Mouse (Mus musculus): ENCODE data around the gene Acvr1b. TPM values are rescaled to one million over a fixed set of nuclear protein-coding genes. Genes with fewer than 3 reads are reported as not detected.

Acvr1b gene
- polyA plus RNA-seq, 1 experiment from 2014 or later: 5.8 TPM

DNA sequence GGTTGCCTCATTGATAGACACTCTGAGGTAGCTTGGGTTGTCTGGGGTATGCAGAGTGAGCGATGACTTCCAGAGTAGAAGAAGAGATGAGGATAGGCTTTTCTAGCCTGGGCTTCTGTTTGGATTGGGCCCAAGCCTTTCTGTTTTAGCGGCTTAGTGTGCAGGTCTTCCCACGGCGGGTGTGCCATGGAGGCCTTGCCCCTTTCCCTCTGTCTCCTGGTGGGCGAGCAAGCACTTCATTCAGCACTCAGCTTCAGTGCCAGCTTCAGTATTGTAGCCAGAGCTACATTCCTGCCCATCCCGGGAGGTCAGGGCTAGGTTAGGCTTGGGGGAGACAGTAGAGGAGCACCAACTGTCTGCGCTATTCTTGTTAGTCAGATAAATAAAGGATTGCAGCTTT is 18.8 kb downstream of the Acvr1b start:
- H3K36me3 ChIP-seq (ENCODE audit: insufficient read depth, low read length): 0 out of 2 replicates have a peak, but pooled peaks cover 7% of the 10 kb centered on the region
- WGBS: 85% methylated on average over 7 of the region's 7 CpGs
- H3K4me1 ChIP-seq (replicated peaks; ENCODE audit: insufficient read depth, low read length): peaks cover 30% of the 10 kb centered on the region
- H3K27ac ChIP-seq: no peak overlapping the region
- DNase-seq (ENCODE audit: low spot score) (no peak), ATAC-seq (replicated peaks; ENCODE audit: low FRiP score, low read depth) (no peak)
- no peak overlapping the region for H3K4me2 ChIP-seq (ENCODE audit: low read length)
- H3K27me3 ChIP-seq (ENCODE audit: insufficient read depth, low read length): no peaks in the 10 kb centered on the region
- TF ChIP-seq CTCF (IDR thresholded peaks at IDR 0.05; ENCODE audit: low read depth): no peak
- no peaks in the 10 kb centered on the region for H3K9me3 ChIP-seq (replicated peaks; ENCODE audit: low read length)
- no peak overlapping the region for H3K4me3 ChIP-seq (replicated peaks; ENCODE audit: low read depth, low read length)
- H3K9ac ChIP-seq (ENCODE audit: low read depth, low read length): no peak overlapping the region

DNA sequence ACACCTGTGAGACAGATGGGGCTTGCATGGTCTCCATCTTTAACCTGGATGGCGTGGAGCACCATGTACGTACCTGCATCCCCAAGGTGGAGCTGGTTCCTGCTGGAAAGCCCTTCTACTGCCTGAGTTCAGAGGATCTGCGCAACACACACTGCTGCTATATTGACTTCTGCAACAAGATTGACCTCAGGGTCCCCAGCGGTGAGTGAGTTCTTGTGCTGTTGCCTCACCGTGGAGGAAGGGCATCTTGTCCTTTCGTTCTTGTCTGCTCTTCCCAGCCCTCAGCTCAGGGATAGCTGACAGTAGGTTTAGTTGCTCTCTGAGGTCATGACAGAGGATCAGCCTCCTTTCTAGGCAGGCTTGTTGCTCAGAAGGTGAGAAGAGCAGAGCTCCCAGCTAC is 20.1 kb downstream of the Acvr1b start:
- Histone ChIP-seq H3K9ac (ENCODE audit: low read depth, low read length) (no peak overlapping the region), H3K4me2 (ENCODE audit: low read length) (no peak overlapping the region), H3K9me3 (replicated peaks; ENCODE audit: low read length) (no peaks in the 10 kb centered on the region), H3K36me3 (ENCODE audit: insufficient read depth, low read length) (0 out of 2 replicates have a peak, but pooled peaks cover 7% of the 10 kb centered on the region), H3K4me1 (replicated peaks; ENCODE audit: insufficient read depth, low read length) (peaks cover 33% of the 10 kb centered on the region), H3K27ac (peak overlapping the region; percentile 80), H3K27me3 (ENCODE audit: insufficient read depth, low read length) (no peaks in the 10 kb centered on the region), H3K4me3 (replicated peaks; ENCODE audit: low read depth, low read length) (no peak overlapping the region)
- DNase-seq (ENCODE audit: low spot score) (no peak), ATAC-seq (replicated peaks; ENCODE audit: low FRiP score, low read depth) (no peak)
- TF ChIP-seq CTCF (IDR thresholded peaks at IDR 0.05; ENCODE audit: low read depth): no peak
- 81% methylated on average over 6 of the region's 6 CpGs for WGBS

DNA sequence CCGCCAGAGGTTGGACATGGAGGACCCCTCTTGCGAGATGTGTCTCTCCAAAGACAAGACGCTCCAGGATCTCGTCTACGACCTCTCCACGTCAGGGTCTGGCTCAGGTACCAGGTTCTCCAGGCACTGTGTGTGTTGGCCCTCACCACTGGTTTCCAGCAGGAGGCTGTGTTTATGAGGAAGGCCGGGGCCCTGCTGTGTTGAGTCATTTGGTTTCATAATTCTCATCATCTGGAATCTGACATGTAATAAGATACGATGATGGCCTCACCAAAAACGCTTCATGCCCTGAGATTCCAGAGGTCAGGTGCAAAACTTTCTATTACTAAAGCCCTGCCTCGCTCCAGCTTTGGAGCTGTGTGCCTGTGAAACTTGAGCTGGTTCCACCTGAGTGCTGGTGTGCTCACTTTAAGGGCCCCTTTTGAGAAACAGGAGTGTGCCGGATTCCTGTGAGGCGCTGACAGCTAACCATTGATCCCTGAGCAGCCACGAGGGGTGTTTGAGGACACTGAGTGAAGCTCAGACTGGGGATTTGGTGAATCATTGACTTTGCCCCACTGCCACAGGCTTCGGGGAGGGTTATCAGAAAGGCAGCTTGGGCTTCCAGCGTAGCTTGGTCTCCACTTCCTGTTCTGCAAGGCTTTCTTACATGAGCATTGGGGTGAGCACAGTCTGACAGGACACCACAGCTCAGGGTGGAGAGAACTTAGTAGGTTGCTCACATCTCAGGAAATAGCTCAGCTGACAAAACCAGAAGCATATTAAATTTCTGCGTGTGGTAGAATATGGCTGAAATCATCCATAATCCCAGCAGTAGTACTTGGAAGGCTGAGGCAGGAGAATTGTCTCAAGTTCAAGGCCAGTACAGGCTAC is 21.3 kb downstream of the Acvr1b start:
- 58% methylated on average over 16 of the region's 16 CpGs for WGBS
- Histone ChIP-seq H3K9me3 (replicated peaks; ENCODE audit: low read length) (no peaks in the 10 kb centered on the region), H3K4me2 (ENCODE audit: low read length) (no peak overlapping the region), H3K9ac (ENCODE audit: low read depth, low read length) (no peak overlapping the region), H3K27ac (peak overlapping the region; percentile 80), H3K4me3 (replicated peaks; ENCODE audit: low read depth, low read length) (no peak overlapping the region), H3K36me3 (ENCODE audit: insufficient read depth, low read length) (peaks cover 13% of the 10 kb centered on the region; the same call in 1 of the 2 replicates), H3K27me3 (ENCODE audit: insufficient read depth, low read length) (no peaks in the 10 kb centered on the region), H3K4me1 (replicated peaks; ENCODE audit: insufficient read depth, low read length) (peaks cover 27% of the 10 kb centered on the region)
- DNase-seq (ENCODE audit: low spot score) (peak; percentile 70), ATAC-seq (replicated peaks; ENCODE audit: low FRiP score, low read depth) (peak; percentile 76)
- TF ChIP-seq CTCF (IDR thresholded peaks at IDR 0.05; ENCODE audit: low read depth): no peak; the same call in 1 of the 2 replicates

DNA sequence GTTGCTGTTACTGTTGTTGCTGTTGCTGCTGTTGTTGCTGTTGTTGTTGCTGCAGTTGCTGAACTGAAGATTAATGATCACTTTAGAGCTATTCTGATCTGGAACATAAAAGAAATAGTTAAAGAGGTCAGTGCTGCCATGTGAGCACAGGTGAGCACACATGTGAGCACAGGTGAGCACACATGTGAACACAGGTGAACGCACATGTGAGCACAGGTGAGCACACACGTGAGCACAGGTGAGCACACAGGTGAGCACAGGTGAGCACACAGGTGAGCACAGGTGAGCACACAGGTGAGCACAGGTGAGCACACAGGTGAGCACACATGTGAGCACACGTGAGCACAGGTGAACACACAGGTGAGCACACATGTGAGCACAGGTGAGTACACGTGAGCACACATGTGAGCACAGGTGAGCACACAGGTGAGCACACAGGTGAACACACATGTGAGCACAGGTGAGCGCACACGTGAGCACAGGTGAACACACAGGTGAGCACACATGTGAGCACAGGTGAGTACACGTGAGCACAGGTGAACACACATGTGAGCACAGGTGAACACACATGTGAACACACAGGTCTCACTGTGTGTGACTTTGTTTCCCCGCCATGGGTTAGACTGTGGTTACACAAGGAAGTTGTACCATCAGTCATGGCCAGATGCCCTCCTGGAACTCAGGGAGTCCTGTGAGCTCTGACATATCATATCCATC is 22.4 kb downstream of the Acvr1b start:
- WGBS: 90% methylated on average over 8 of the region's 8 CpGs
- Histone ChIP-seq H3K9me3 (replicated peaks; ENCODE audit: low read length) (no peaks in the 10 kb centered on the region), H3K4me2 (ENCODE audit: low read length) (no peak overlapping the region), H3K4me1 (replicated peaks; ENCODE audit: insufficient read depth, low read length) (peaks cover 25% of the 10 kb centered on the region), H3K36me3 (ENCODE audit: insufficient read depth, low read length) (peaks cover 22% of the 10 kb centered on the region), H3K27me3 (ENCODE audit: insufficient read depth, low read length) (no peaks in the 10 kb centered on the region), H3K9ac (ENCODE audit: low read depth, low read length) (no peak overlapping the region), H3K4me3 (replicated peaks; ENCODE audit: low read depth, low read length) (no peak overlapping the region), H3K27ac (peak overlapping the region; percentile 77)
- ATAC-seq (replicated peaks; ENCODE audit: low FRiP score, low read depth): no peak
- TF ChIP-seq CTCF (IDR thresholded peaks at IDR 0.05; ENCODE audit: low read depth): no peak
- no peak for DNase-seq (ENCODE audit: low spot score)

DNA sequence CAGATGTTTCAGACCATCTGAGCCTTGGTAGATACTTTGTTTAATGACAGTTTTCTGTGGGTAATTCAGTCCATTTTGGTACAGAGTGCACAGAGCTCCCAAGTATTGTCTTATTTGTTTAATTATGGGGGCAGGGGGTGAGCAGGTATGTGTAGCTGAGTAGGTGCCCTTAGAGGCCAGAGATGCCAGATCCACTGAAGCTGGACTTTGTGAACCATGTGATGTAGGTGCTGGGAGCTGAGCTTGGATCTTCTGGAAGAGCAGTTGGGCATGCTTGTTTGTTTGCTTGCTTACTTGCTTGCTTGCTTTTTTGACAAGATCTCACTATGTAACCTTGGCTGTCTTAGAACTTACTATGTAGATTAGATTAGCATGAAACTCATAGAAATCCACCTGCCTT is 23.1 kb downstream of the Acvr1b start:
- ATAC-seq (replicated peaks; ENCODE audit: low FRiP score, low read depth) (no peak), DNase-seq (ENCODE audit: low spot score) (no peak)
- Histone ChIP-seq H3K36me3 (ENCODE audit: insufficient read depth, low read length) (peaks cover 27% of the 10 kb centered on the region), H3K9ac (ENCODE audit: low read depth, low read length) (no peak overlapping the region), H3K4me1 (replicated peaks; ENCODE audit: insufficient read depth, low read length) (peaks cover 18% of the 10 kb centered on the region), H3K4me3 (replicated peaks; ENCODE audit: low read depth, low read length) (no peak overlapping the region), H3K4me2 (ENCODE audit: low read length) (no peak overlapping the region), H3K9me3 (replicated peaks; ENCODE audit: low read length) (no peaks in the 10 kb centered on the region), H3K27ac (peak overlapping the region; percentile 77), H3K27me3 (ENCODE audit: insufficient read depth, low read length) (no peaks in the 10 kb centered on the region)
- no peak for TF ChIP-seq CTCF (IDR thresholded peaks at IDR 0.05; ENCODE audit: low read depth)

DNA sequence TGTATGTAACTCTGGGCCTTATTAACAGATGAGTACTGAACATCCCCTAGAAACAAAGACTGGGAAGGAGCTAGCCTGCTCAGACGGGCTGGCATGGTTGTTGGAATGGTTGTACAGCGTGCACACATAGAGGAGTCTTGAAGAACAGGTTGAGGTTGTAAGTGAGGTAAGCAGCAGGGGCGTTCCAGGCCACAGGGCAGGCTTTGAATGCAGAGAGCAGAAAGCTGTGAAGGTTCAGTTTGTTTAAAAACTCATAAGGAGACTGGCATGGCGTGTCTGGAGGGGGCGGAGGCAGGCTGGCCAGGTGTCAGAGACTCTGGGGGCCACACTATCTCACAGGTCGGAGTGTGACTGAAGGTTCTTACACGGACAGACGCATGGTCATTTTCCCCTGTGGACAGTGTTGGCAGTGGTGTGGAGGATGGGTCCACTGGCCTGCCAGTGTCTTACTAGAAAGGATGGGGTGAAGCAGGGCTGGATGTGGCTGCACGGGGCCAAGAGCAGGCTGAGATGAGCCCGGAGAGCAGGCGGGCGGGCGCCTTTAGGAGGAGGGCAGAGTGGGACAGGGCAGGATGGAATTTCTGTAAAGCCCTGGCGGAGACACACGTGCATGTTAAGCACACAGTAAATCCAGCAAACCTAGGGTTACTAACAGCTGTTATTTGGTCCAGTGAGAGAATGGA is 23.8 kb downstream of the Acvr1b start:
- ATAC-seq (replicated peaks; ENCODE audit: low FRiP score, low read depth) (0 out of 2 replicates have a peak, but pooled peaks have one; percentile 19), DNase-seq (ENCODE audit: low spot score) (no peak)
- peak overlapping the region; percentile 77 for H3K27ac ChIP-seq
- peaks cover 15% of the 10 kb centered on the region for H3K4me1 ChIP-seq (replicated peaks; ENCODE audit: insufficient read depth, low read length)
- no peak overlapping the region for H3K4me3 ChIP-seq (replicated peaks; ENCODE audit: low read depth, low read length)
- H3K4me2 ChIP-seq (ENCODE audit: low read length): no peak overlapping the region
- WGBS: 69% methylated on average over 15 of the region's 15 CpGs
- H3K9ac ChIP-seq (ENCODE audit: low read depth, low read length): no peak overlapping the region
- no peak for TF ChIP-seq CTCF (IDR thresholded peaks at IDR 0.05; ENCODE audit: low read depth)
- H3K27me3 ChIP-seq (ENCODE audit: insufficient read depth, low read length): no peaks in the 10 kb centered on the region
- H3K36me3 ChIP-seq (ENCODE audit: insufficient read depth, low read length): peaks cover 34% of the 10 kb centered on the region
- H3K9me3 ChIP-seq (replicated peaks; ENCODE audit: low read length): no peaks in the 10 kb centered on the region
